Mouse (Mus musculus): Measurements from ENCODE around the gene Rps2. TPM values are rescaled to one million over a fixed set of nuclear protein-coding genes. Genes with fewer than 3 reads are reported as not detected.
"Not testable (repeated sequence)": the region's sequence is repeated elsewhere in the genome, so short reads cannot be mapped to it uniquely, and the experiment has no call there.

Gene Rps2
- polyA plus RNA-seq, 1 experiment from 2014 or later: 682 TPM

GRCm38 (mm10) chr17:24716166-24716682 lies 1.7 kb upstream of the Rps2 start:
- peaks cover under 1% of the 10 kb centered on the region for H3K36me3 ChIP-seq (ENCODE audit: control insufficient read depth, insufficient read depth, low read length)
- WGBS: 93% methylated on average over 15 of the region's 15 CpGs
- peaks cover 8% of the 10 kb centered on the region; the same call in 1 of the 2 replicates for H3K4me1 ChIP-seq (ENCODE audit: control insufficient read depth, insufficient read depth, low read length)

GRCm38 (mm10) chr17:24718938-24719337 lies 1.0 kb downstream of the Rps2 start:
- 70% methylated on average over 5 of the region's 5 CpGs for WGBS
- H3K9me3 ChIP-seq (replicated peaks; ENCODE audit: control insufficient read depth, low read length, poor library complexity, severe bottlenecking); H3K27me3 ChIP-seq (ENCODE audit: control insufficient read depth, insufficient read depth, low read depth, low read length); H3K36me3 ChIP-seq (ENCODE audit: control insufficient read depth, insufficient read depth, low read length); ATAC-seq; H3K27ac ChIP-seq (ENCODE audit: low read length): not testable (repeated sequence)
- H3K4me3 ChIP-seq (ENCODE audit: low read depth, low read length): peak overlapping the region; percentile 79
- H3K4me1 ChIP-seq (ENCODE audit: control insufficient read depth, insufficient read depth, low read length): peaks cover 25% of the 10 kb centered on the region
- peak overlapping the region; percentile 89 for H3K9ac ChIP-seq (ENCODE audit: low read depth, low read length)
- peak overlapping the region; percentile 47 for H3K4me2 ChIP-seq (ENCODE audit: low read length)

More at GRCm38 (mm10) chr17:24716166-24716682, 1.7 kb upstream of the Rps2 start:
- H3K4me3 ChIP-seq (ENCODE audit: low read depth, low read length): no peak overlapping the region
- H3K4me2 ChIP-seq (ENCODE audit: low read length): no peak overlapping the region
- H3K9ac ChIP-seq (ENCODE audit: low read depth, low read length): no peak overlapping the region
- no peaks in the 10 kb centered on the region for H3K27me3 ChIP-seq (ENCODE audit: control insufficient read depth, insufficient read depth, low read depth, low read length)
- H3K9me3 ChIP-seq (replicated peaks; ENCODE audit: control insufficient read depth, low read length, poor library complexity, severe bottlenecking): no peaks in the 10 kb centered on the region
- no peak for ATAC-seq
- H3K27ac ChIP-seq (ENCODE audit: low read length): no peak overlapping the region

GRCm38 (mm10) chr17:24719494-24720222 lies 1.7 kb downstream of the Rps2 start:
- WGBS: under 1% methylated on average over 61 of the region's 61 CpGs
- Histone ChIP-seq H3K4me1 (ENCODE audit: control insufficient read depth, insufficient read depth, low read length) (peaks cover 25% of the 10 kb centered on the region), H3K9ac (ENCODE audit: low read depth, low read length) (peak overlapping the region; percentile 89), H3K4me2 (ENCODE audit: low read length) (peak overlapping the region; percentile 87), H3K27ac (ENCODE audit: low read length) (peak overlapping the region; percentile 84), H3K27me3 (ENCODE audit: control insufficient read depth, insufficient read depth, low read depth, low read length) (no peaks in the 10 kb centered on the region), H3K36me3 (ENCODE audit: control insufficient read depth, insufficient read depth, low read length) (peaks cover 8% of the 10 kb centered on the region), H3K4me3 (ENCODE audit: low read depth, low read length) (peak overlapping the region; percentile 79), H3K9me3 (replicated peaks; ENCODE audit: control insufficient read depth, low read length, poor library complexity, severe bottlenecking) (no peaks in the 10 kb centered on the region)
- ATAC-seq: peak; percentile 97

GRCm38 (mm10) chr17:24720616-24721015 lies 2.7 kb downstream of the Rps2 start:
- peaks cover 25% of the 10 kb centered on the region for H3K4me1 ChIP-seq (ENCODE audit: control insufficient read depth, insufficient read depth, low read length)
- ATAC-seq; H3K9me3 ChIP-seq (replicated peaks; ENCODE audit: control insufficient read depth, low read length, poor library complexity, severe bottlenecking); H3K27ac ChIP-seq (ENCODE audit: low read length); H3K36me3 ChIP-seq (ENCODE audit: control insufficient read depth, insufficient read depth, low read length); H3K27me3 ChIP-seq (ENCODE audit: control insufficient read depth, insufficient read depth, low read depth, low read length): not testable (repeated sequence)
- H3K9ac ChIP-seq (ENCODE audit: low read depth, low read length): peak overlapping the region; percentile 60
- WGBS: under 1% methylated on average over 11 of the region's 11 CpGs
- H3K4me3 ChIP-seq (ENCODE audit: low read depth, low read length): peak overlapping the region; percentile 79
- H3K4me2 ChIP-seq (ENCODE audit: low read length): peak overlapping the region; percentile 87

GRCm38 (mm10) chr17:24721383-24721955 lies 3.6 kb downstream of the Rps2 start:
- not testable (repeated sequence) for H3K9me3 ChIP-seq (replicated peaks; ENCODE audit: control insufficient read depth, low read length, poor library complexity, severe bottlenecking); H3K27ac ChIP-seq (ENCODE audit: low read length); ATAC-seq; H3K36me3 ChIP-seq (ENCODE audit: control insufficient read depth, insufficient read depth, low read length); H3K27me3 ChIP-seq (ENCODE audit: control insufficient read depth, insufficient read depth, low read depth, low read length)
- Histone ChIP-seq H3K4me3 (ENCODE audit: low read depth, low read length) (0 out of 2 replicates have a peak overlapping the region, but pooled peaks have one; percentile 17), H3K4me2 (ENCODE audit: low read length) (peak overlapping the region; percentile 41), H3K4me1 (ENCODE audit: control insufficient read depth, insufficient read depth, low read length) (peaks cover 25% of the 10 kb centered on the region), H3K9ac (ENCODE audit: low read depth, low read length) (0 out of 2 replicates have a peak overlapping the region, but pooled peaks have one; percentile 7)
- 72% methylated on average over 7 of the region's 7 CpGs for WGBS

- Histone ChIP-seq H3K4me3 (ENCODE audit: low read depth, low read length) (no peak overlapping the region), H3K9ac (ENCODE audit: low read depth, low read length) (no peak overlapping the region), H3K27ac (ENCODE audit: low read length) (no peak overlapping the region), H3K27me3 (ENCODE audit: control insufficient read depth, insufficient read depth, low read depth, low read length) (no peaks in the 10 kb centered on the region; the same call in 1 of the 2 replicates), H3K4me2 (ENCODE audit: low read length) (peak overlapping the region; percentile 10; the same call in 1 of the 2 replicates), H3K4me1 (ENCODE audit: control insufficient read depth, insufficient read depth, low read length) (peaks cover 25% of the 10 kb centered on the region), H3K9me3 (replicated peaks; ENCODE audit: control insufficient read depth, low read length, poor library complexity, severe bottlenecking) (no peaks in the 10 kb centered on the region), H3K36me3 (ENCODE audit: control insufficient read depth, insufficient read depth, low read length) (peaks cover 8% of the 10 kb centered on the region)
- WGBS: 32% methylated on average over 13 of the region's 13 CpGs
- no peak for ATAC-seq
These were observed 4.5 kb downstream of the Rps2 start for GRCm38 (mm10) chr17:24722220-24722924.

GRCm38 (mm10) chr17:24723122-24723880 lies 5.4 kb downstream of the Rps2 start:
- 3% methylated on average over 12 of the region's 12 CpGs for WGBS
- Histone ChIP-seq H3K4me2 (ENCODE audit: low read length) (peak overlapping the region; percentile 95), H3K4me1 (ENCODE audit: control insufficient read depth, insufficient read depth, low read length) (peaks cover 25% of the 10 kb centered on the region), H3K36me3 (ENCODE audit: control insufficient read depth, insufficient read depth, low read length) (peaks cover 8% of the 10 kb centered on the region), H3K9ac (ENCODE audit: low read depth, low read length) (peak overlapping the region; percentile 94), H3K9me3 (replicated peaks; ENCODE audit: control insufficient read depth, low read length, poor library complexity, severe bottlenecking) (no peaks in the 10 kb centered on the region), H3K27me3 (ENCODE audit: control insufficient read depth, insufficient read depth, low read depth, low read length) (no peaks in the 10 kb centered on the region; the same call in 1 of the 2 replicates), H3K27ac (ENCODE audit: low read length) (peak overlapping the region; percentile 85), H3K4me3 (ENCODE audit: low read depth, low read length) (peak overlapping the region; percentile 84)
- no peak for ATAC-seq

- H3K4me3 ChIP-seq (ENCODE audit: low read depth, low read length): peak overlapping the region; percentile 84
- peaks cover 8% of the 10 kb centered on the region for H3K36me3 ChIP-seq (ENCODE audit: control insufficient read depth, insufficient read depth, low read length)
- 3% methylated on average over 15 of the region's 15 CpGs for WGBS
- H3K9ac ChIP-seq (ENCODE audit: low read depth, low read length): peak overlapping the region; percentile 94
- H3K27ac ChIP-seq (ENCODE audit: low read length): peak overlapping the region; percentile 85
- peak overlapping the region; percentile 95 for H3K4me2 ChIP-seq (ENCODE audit: low read length)
- 0 out of 2 replicates have a peak, but pooled peaks have one; percentile 4 for ATAC-seq
- no peaks in the 10 kb centered on the region for H3K9me3 ChIP-seq (replicated peaks; ENCODE audit: control insufficient read depth, low read length, poor library complexity, severe bottlenecking)
- H3K4me1 ChIP-seq (ENCODE audit: control insufficient read depth, insufficient read depth, low read length): peaks cover 23% of the 10 kb centered on the region
- H3K27me3 ChIP-seq (ENCODE audit: control insufficient read depth, insufficient read depth, low read depth, low read length): no peaks in the 10 kb centered on the region; the same call in 1 of the 2 replicates
These were observed 5.9 kb downstream of the Rps2 start for GRCm38 (mm10) chr17:24723881-24724180.
